Mouse (Mus musculus) embryonic facial prominence, embryonic 14.5 days (tissue): Measurements from ENCODE around the gene Dnaic1. TPM values are rescaled to one million over a fixed set of nuclear protein-coding genes. Genes with fewer than 3 reads are reported as not detected.

Experiments
- ATAC-seq: fragments of 200-750 bp; cut with Nextera tagmentation; 2 replicates; pipeline ENCODE4 v1.8.0; 2017; ENCODE audit warnings: low read depth, moderate number of reproducible peaks, moderate TSS enrichment
- DNase-seq: peaks from one replicate; pipeline ENCODE4 v3.0.0-alpha.2; 2015; ENCODE audit warnings: low spot score
- H3K27ac ChIP-seq: fragments of 300-500 bp; sonication (generic); replicated peaks from 2 replicates; pipeline ENCODE4 v1.5.1; 2014; ENCODE audit warnings: low read depth, mild to moderate bottlenecking, low read length, moderate library complexity
- H3K27me3 ChIP-seq: fragments of 300-500 bp; sonication (generic); replicated peaks from 2 replicates; pipeline ENCODE4 v1.6.1; 2014; ENCODE audit warnings: low read length; ENCODE audit not compliant: control insufficient read depth, insufficient read depth
- H3K36me3 ChIP-seq: fragments of 300-500 bp; sonication (generic); 2 replicates; pipeline ENCODE4 v1.6.1; 2014; ENCODE audit warnings: low read length, mixed read lengths; ENCODE audit not compliant: control insufficient read depth, insufficient read depth
- H3K4me1 ChIP-seq: fragments of 300-500 bp; sonication (generic); 2 replicates; pipeline ENCODE4 v1.6.1; 2014; ENCODE audit warnings: antibody characterized with exemption, low read length; ENCODE audit not compliant: control insufficient read depth, insufficient read depth
- H3K4me2 ChIP-seq: fragments of 300-500 bp; sonication (generic); 2 replicates; pipeline ENCODE4 v1.6.1; 2014; ENCODE audit warnings: low read depth, mild to moderate bottlenecking, low read length, moderate library complexity, mixed read lengths
- H3K4me3 ChIP-seq: fragments of 300-500 bp; sonication (generic); 2 replicates; pipeline ENCODE4 v1.5.1; 2014; ENCODE audit warnings: low read depth, mild to moderate bottlenecking, low read length
- H3K9ac ChIP-seq: fragments of 300-500 bp; sonication (generic); 2 replicates; pipeline ENCODE4 v1.6.1; 2014; ENCODE audit warnings: low read depth, mild to moderate bottlenecking, low read length, moderate library complexity, mixed read lengths
- H3K9me3 ChIP-seq: fragments of 300-500 bp; sonication (generic); 2 replicates; pipeline ENCODE4 v1.6.1; 2016; ENCODE audit warnings: low read length; ENCODE audit not compliant: control insufficient read depth
- WGBS: fragments of 180-500 bp; shearing (Covaris S2); extraction: QIAGEN DNeasy Blood & Tissue Kit; methylation state at CpG from one replicate; pipeline ENCODE4 v1.1.7; 2014; 5-methylcytosine and 5-hydroxymethylcytosine counted together
- polyA plus RNA-seq: library from polyadenylated mRNA; unstranded; fragments of >200 nt; fragmentation: Nextera tagmentation; extraction: Ambion mirVana; gene quantifications from 2 replicates; pipeline ENCODE4 v1.2.1, GENCODE M21; 2014

The Dnaic1 gene
- polyA plus RNA-seq, 1 experiment from 2014 or later: 3.7 TPM

DNA sequence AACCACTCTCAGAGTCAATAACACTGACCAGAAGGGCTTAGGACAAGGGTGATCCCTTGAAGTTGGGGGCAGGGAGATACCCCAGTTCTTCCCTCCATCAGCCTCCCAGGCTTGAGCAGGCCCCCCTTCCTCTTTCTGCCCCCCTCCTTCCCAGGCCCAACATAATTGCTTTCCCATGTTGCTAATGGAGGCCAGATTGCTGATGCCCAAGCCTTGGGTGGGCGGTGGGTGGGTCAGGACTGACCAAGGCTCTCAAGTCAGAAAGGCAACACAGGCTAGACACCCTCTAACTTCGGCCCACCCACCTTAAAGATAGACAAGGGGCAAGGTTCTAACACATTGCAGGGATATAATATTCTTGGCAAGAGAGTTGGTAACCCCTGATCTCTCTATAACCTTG lies 86.0 kb downstream of the Dnaic1 start:
- no peak for ATAC-seq
- H3K9ac ChIP-seq: no peak overlapping the region
- H3K36me3 ChIP-seq: peaks cover 7% of the 10 kb centered on the region; the same call in 1 of the 2 replicates
- 53% methylated on average over 2 of the region's 2 CpGs for WGBS
- DNase-seq: no peak
- H3K4me1 ChIP-seq: no peaks in the 10 kb centered on the region
- no peaks in the 10 kb centered on the region; the same call in 1 of the 2 replicates for H3K27me3 ChIP-seq
- H3K27ac ChIP-seq: no peak overlapping the region
- no peak overlapping the region for H3K4me3 ChIP-seq
- no peaks in the 10 kb centered on the region for H3K9me3 ChIP-seq
- H3K4me2 ChIP-seq: no peak overlapping the region

DNA sequence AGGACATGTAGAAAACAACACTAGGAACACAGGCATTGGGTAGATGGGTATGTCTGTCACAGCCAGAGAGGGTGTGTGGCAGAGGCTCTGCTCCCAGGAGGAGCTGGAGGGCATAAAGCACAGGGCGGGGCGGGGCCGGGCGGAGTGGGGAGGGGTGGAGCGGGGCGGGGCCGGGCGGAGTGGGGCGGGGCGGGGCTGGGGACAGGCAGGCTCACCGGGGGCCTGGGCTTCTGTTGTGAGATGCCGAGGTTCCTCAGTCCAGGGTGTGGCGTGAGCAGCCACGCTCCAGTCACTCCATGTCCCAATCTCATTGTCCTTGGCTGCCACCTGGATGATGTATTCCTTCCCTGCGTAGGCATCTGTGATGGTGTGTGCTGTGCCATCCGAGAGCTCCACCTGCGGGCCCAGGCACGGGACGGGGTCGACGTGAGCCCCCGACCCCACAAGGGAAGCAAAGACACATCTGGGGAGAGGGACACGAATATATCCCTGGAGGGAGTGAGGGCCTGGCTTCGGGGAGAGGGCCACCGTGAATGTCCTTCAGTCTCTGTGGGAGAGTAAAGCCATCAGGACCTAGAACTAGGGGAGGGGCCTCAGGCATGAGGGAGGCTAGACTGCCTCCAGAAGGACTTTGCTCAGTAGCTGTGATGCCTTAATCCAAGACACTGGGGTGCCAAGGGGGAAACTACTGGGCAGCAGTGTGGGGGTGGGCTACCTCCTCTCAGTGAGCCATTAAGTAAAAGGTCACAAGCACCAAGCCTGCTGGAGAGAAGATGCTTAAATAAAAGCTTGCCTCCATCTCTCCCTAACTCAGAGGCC lies 89.2 kb downstream of the Dnaic1 start:
- ATAC-seq (0 out of 2 replicates have a peak, but pooled peaks have one; percentile 13), DNase-seq (no peak)
- H3K27me3 ChIP-seq: no peaks in the 10 kb centered on the region; the same call in 1 of the 2 replicates
- 24% methylated on average over 16 of the region's 25 CpGs for WGBS
- no peak overlapping the region for H3K4me3 ChIP-seq
- H3K9ac ChIP-seq: no peak overlapping the region; the same call in 1 of the 2 replicates
- peaks cover 13% of the 10 kb centered on the region for H3K4me1 ChIP-seq
- no peak overlapping the region for H3K27ac ChIP-seq
- no peaks in the 10 kb centered on the region for H3K9me3 ChIP-seq
- 0 out of 2 replicates have a peak overlapping the region, but pooled peaks have one; percentile 15 for H3K4me2 ChIP-seq
- peaks cover 8% of the 10 kb centered on the region; the same call in 1 of the 2 replicates for H3K36me3 ChIP-seq

DNA sequence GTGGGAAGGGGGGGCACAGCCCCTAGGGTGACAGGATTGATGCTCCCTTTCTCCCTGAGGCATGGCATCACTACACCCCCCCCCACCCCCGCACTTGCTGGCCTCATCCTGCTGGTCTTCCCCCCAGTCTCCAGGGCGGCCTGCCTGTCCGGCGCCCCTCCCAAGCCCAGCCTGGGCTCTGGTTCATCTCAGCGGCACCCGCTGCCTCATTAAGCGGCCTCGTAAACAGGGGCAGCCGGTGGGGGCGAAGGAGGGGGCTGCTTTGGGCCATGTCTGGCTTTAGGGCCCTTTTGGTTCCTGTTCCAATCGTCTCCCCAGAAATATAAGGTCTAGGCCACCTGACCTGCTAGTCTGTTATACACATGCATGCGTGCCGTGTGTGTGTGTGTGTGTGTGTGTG lies 90.0 kb downstream of the Dnaic1 start:
- Histone ChIP-seq H3K36me3 (peaks cover 11% of the 10 kb centered on the region; the same call in 1 of the 2 replicates), H3K4me3 (no peak overlapping the region), H3K4me1 (peaks cover 19% of the 10 kb centered on the region), H3K9me3 (no peaks in the 10 kb centered on the region), H3K4me2 (no peak overlapping the region), H3K27me3 (no peaks in the 10 kb centered on the region; the same call in 1 of the 2 replicates), H3K9ac (no peak overlapping the region), H3K27ac (no peak overlapping the region)
- no peak for ATAC-seq
- DNase-seq: no peak
- 78% methylated on average over 7 of the region's 13 CpGs for WGBS

GRCm38 (mm10) chr4:41660851-41661430 lies 91.4 kb downstream of the Dnaic1 start:
- Histone ChIP-seq H3K9me3 (no peaks in the 10 kb centered on the region), H3K36me3 (peaks cover 11% of the 10 kb centered on the region; the same call in 1 of the 2 replicates), H3K27me3 (no peaks in the 10 kb centered on the region; the same call in 1 of the 2 replicates), H3K4me1 (peaks cover 31% of the 10 kb centered on the region), H3K27ac (no peak overlapping the region; the same call in 1 of the 2 replicates), H3K4me3 (no peak overlapping the region), H3K4me2 (no peak overlapping the region), H3K9ac (no peak overlapping the region)
- 19% methylated on average over 9 of the region's 11 CpGs for WGBS
- DNase-seq: peak; percentile 89
- ATAC-seq: peak; percentile 60

DNA sequence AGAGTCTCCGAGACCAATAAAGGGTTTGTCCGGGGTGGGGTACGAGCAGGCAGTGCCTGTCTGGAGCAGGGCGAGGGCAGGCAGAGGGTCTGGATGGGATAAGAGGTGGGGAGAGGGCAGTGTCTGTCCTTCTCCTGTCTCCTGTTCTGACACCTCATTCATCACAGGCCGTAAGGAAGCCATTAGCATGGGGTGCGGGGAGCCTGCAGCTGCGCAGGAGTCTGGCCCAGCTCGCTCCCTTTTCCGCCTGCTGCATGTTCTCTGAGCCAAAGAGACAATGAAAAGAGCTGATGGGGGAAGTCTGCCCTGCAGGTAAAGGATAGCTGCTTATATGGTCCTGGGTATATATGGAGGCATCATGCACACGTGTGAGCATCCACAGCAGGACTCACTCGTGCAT lies 93.1 kb downstream of the Dnaic1 start:
- Histone ChIP-seq H3K4me2 (no peak overlapping the region), H3K4me3 (no peak overlapping the region), H3K9me3 (no peaks in the 10 kb centered on the region), H3K36me3 (peaks cover 9% of the 10 kb centered on the region; the same call in 1 of the 2 replicates), H3K4me1 (peaks cover 31% of the 10 kb centered on the region), H3K27ac (no peak overlapping the region), H3K27me3 (no peaks in the 10 kb centered on the region; the same call in 1 of the 2 replicates), H3K9ac (no peak overlapping the region)
- DNase-seq: no peak
- no peak for ATAC-seq
- 64% methylated on average over 11 of the region's 11 CpGs for WGBS

- Histone ChIP-seq H3K4me2 (no peak overlapping the region), H3K27ac (no peak overlapping the region), H3K4me1 (peaks cover 31% of the 10 kb centered on the region), H3K4me3 (no peak overlapping the region), H3K27me3 (no peaks in the 10 kb centered on the region), H3K9ac (0 out of 2 replicates have a peak overlapping the region, but pooled peaks have one; percentile 25), H3K36me3 (peaks cover 4% of the 10 kb centered on the region; the same call in 1 of the 2 replicates), H3K9me3 (no peaks in the 10 kb centered on the region)
- 30% methylated on average over 8 of the region's 9 CpGs for WGBS
- no peak for DNase-seq
- ATAC-seq: no peak
Observed at GRCm38 (mm10) chr4:41663614-41664013, 94.0 kb downstream of the Dnaic1 start.

GRCm38 (mm10) chr4:41664533-41664932 lies 95.0 kb downstream of the Dnaic1 start:
- Histone ChIP-seq H3K9me3 (no peaks in the 10 kb centered on the region), H3K27me3 (no peaks in the 10 kb centered on the region), H3K4me1 (peaks cover 31% of the 10 kb centered on the region), H3K4me3 (no peak overlapping the region), H3K4me2 (no peak overlapping the region), H3K9ac (no peak overlapping the region), H3K36me3 (peaks cover 4% of the 10 kb centered on the region; the same call in 1 of the 2 replicates), H3K27ac (no peak overlapping the region)
- DNase-seq: no peak
- no peak for ATAC-seq
- 21% methylated on average over 7 of the region's 7 CpGs for WGBS

DNA sequence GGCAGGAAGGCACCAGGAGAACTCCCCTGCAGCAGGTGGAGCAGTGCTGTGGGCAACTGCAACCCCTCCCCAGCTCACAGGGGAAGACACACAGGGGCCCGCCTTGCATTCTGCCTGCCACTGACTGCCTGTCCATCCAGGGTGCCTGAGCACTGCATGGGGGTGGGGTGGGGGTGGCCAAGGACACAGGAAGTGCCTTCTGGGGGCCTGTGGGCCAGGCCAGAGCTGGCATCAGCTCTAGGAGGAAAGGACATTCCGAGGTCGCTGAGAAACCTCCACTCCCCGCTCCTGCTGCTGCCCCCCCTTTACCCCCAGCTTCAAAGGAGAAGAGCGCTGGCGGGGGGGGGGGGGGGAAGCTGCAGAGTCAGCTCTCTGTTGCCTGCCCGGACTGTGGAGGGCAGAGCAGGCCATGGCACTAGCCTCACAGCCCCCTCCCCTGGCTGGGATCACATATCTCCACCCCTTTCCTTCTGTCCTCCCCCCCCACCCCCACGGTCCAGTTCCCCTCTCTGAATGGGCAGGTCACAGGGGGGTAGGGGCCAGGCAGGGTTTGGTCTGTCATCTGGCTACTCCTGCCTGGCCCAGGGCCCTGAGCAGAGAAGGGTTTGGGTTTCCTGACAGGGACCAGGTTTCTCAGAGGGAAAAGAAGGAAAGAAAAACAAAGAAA lies 95.6 kb downstream of the Dnaic1 start:
- DNase-seq: peak; percentile 16
- Histone ChIP-seq H3K4me2 (no peak overlapping the region), H3K27ac (peak overlapping the region; percentile 68), H3K4me1 (peaks cover 31% of the 10 kb centered on the region), H3K9ac (peak overlapping the region; percentile 34; the same call in 1 of the 2 replicates), H3K4me3 (no peak overlapping the region), H3K36me3 (peaks cover 4% of the 10 kb centered on the region), H3K9me3 (no peaks in the 10 kb centered on the region), H3K27me3 (no peaks in the 10 kb centered on the region)
- 0% methylated on average over 1 of the region's 8 CpGs for WGBS
- no peak for ATAC-seq
